Mouse (Mus musculus) Patski (cell line): Measurements from ENCODE around the gene Gcnt3. TPM values are rescaled to one million over a fixed set of nuclear protein-coding genes. Genes with fewer than 3 reads are reported as not detected.

Experiments
- ATAC-seq: fragments of 100-300 bp; one replicate; pipeline ENCODE4 v1.8.0; 2021
- CTCF ChIA-PET: fragments of 350-600 bp; sonication (Branson Sonifier 250); formaldehyde crosslinking; loops from one replicate; lab custom pipeline; 2022; ENCODE audit warnings: inconsistent platforms; lab: Charles Lee
- POLR2A ChIA-PET: fragments of 350-600 bp; sonication (Branson Sonifier 250); formaldehyde crosslinking; loops from one replicate; lab custom pipeline; 2022; ENCODE audit warnings: antibody characterized with exemption, inconsistent platforms; lab: Charles Lee
- DNase-seq: peaks from one replicate; pipeline ENCODE4 v3.0.0-alpha.2; 2011; ENCODE audit warnings: low read depth, low spot score
- H3K27me3 ChIP-seq: fragments of 371-371 bp; one replicate; pipeline ENCODE4 v1.5.1; 2021
- CTCF ChIP-seq: fragments of 100-300 bp; IDR thresholded peaks from one replicate; pipeline ENCODE4 v1.5.1; 2021
- in situ Hi-C: fragments of 300-500 bp; cut with MboI; formaldehyde crosslinking; loops from 3 replicates; pipeline ENCODE4 v1.11.1; 2018; ENCODE audit warnings: low pct_unique_long_range_greater_than_20kb, mixed read lengths
- polyA plus RNA-seq: library from polyadenylated mRNA; unstranded; gene quantifications from one replicate; pipeline ENCODE4 v1.2.3, GENCODE M21; 2021

Gcnt3 gene
- polyA plus RNA-seq, 1 experiment from 2014 or later: 0.17 TPM

DNA sequence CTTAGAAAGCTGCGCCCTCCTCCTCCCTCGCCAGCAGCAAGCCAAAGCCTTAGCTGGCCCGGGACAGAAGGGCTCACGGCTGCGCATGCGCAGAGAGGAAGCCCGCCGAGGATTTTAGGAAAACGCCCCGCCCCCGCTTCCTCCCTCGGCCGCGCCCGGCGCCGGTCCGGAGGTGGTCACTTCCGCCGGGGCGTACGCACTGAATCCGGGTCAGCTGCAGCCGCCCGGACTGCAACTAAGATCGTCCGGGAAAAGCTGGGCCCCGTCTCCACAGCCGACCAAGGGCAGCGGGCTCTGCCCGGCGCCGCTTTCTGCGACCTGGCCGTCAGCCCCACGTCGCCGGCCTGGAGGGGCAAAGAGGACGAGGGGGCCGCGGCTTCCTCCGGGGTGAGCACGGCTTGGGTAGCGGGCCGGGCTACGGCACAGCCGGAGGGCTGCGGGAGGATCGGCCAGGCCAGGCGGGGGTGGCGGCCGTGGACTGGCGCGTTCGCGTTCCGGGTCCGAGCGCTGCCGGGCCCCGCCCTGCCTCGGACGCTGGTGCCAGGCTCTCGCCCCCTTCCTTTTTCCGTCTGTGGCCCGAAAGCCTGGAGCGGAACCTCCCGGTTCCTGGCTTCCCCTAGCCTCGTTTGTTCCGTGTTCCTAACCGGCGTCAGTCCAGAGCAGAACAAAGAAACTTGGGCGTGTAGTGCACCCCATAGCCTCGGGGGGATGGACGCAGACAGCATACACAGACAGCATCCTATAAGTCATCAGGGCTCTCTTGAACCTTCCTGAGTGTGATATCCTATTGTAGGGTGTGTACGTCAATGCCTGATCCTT lies 48.4 kb downstream of the Gcnt3 start, which contains the start of gene Bnip2:
Bnip2 (plus strand) TSS at position 164 of the 819 bp plus-strand sequence.
- in situ Hi-C loops: loop anchor here (5.0 to 10.0 kb wide), 3 partner anchors 367 to 565 kb away; no protein-coding TSS in a partner anchor
- DNase-seq (peak; percentile 63), ATAC-seq (peak; percentile 87)
- H3K27me3 ChIP-seq: no peaks in the 10 kb centered on the region
- POLR2A ChIA-PET: interaction anchor here (0.6 to 1.4 kb wide), 2 partner anchors 341 to 366 kb away, joined by 3 read pairs; no protein-coding TSS in a partner anchor
- CTCF ChIA-PET: interaction anchor here (0.7 kb wide), 1 partner anchor 366 kb away, joined by 3 read pairs; no protein-coding TSS in a partner anchor
- no peak for TF ChIP-seq CTCF

DNA sequence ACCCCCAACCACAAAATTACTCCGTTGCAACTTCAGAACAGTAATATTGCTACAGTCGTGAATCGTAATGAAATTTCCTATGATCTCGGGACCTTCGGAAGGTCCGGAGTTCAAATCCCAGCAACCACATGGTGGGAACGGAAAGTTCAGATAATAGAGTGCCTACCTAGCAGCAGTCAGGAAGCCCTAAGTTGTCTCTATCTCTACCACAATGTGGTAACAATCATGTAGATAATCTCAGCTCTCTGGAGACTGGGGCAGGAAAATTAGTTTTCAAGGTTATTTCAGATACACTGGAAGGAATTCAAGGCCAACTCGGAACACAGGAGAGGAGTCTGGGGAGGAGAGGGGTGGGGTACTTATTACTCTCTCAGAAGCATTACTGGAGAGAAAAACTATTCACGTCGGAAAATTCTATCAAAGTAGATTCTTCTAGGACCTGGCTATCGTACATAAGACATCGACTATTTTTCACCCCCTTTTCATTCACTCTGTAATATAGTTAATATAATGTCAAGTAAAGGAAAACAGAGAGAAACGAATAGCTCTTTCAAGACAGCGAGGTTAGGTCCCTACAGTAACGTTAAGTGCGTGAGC lies 49.1 kb downstream of the Gcnt3 start:
- no peak for TF ChIP-seq CTCF
- ATAC-seq: no peak
- ChIA-PET CTCF (interaction anchor here (0.7 to 1.6 kb wide), 4 partner anchors 31 to 472 kb away, joined by 3 to 8 read pairs (median 3); no protein-coding TSS in a partner anchor), POLR2A (interaction anchor here (0.5 to 1.4 kb wide), 4 partner anchors 24 to 482 kb away, joined by 3 to 4 read pairs (median 4); no protein-coding TSS in a partner anchor)
- no peak for DNase-seq
- no peaks in the 10 kb centered on the region for H3K27me3 ChIP-seq
- in situ Hi-C loops: loop anchor here (5.0 kb wide), 2 partner anchors 367 to 482 kb away; no protein-coding TSS in a partner anchor

DNA sequence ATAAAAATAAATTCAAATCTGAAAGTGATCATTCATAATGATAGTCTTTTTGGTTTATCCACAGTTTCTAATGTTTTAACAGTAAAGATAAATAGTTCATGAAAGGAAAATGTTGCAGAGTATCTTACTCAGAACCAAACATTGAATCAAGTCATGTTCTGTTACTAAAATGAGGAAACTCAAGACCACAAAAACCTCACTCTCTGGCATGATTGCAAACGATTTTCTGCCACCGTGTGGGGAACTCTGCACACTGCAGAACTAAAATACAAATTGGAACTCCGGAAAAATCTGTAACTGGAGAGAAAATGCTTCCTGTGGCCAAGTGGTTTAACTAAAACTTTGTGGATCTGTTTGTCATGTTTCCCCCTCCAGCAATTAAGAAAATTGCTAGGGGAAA lies 50.3 kb downstream of the Gcnt3 start:
- TF ChIP-seq CTCF: peak; percentile 78
- DNase-seq: no peak
- POLR2A ChIA-PET: interaction anchor here (0.7 kb wide), 1 partner anchor 9 kb away, joined by 3 read pairs; no protein-coding TSS in a partner anchor
- in situ Hi-C loops: loop anchor here (5.0 kb wide), 2 partner anchors 365 to 480 kb away; no protein-coding TSS in a partner anchor
- no peak for ATAC-seq
- H3K27me3 ChIP-seq: no peaks in the 10 kb centered on the region
- CTCF ChIA-PET: interaction anchor here (1.3 to 1.6 kb wide), 2 partner anchors 30 to 365 kb away, joined by 3 to 8 read pairs; no protein-coding TSS in a partner anchor

DNA sequence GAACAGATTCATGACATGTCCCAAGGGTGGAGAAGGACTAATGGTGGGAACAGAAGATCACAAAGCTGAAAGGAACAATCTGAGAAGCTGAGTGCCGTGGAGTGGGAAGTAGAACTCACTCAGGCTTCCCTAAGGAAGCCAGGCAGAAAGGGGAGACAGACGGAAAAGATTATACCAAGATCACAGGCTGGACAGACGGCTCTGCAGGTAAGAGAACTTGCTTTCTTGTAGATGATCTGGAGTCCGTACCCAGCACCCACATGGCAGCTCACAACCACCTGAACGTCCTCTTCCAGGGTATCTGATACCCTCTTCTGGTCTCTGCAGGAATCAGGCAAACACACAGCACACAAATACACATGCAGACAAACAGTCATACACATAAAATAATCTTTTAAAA lies 51.3 kb downstream of the Gcnt3 start:
- DNase-seq (no peak), ATAC-seq (no peak)
- ChIA-PET POLR2A (no interaction called here), CTCF (interaction anchor here (0.8 to 1.1 kb wide), 2 partner anchors 479 to 480 kb away, joined by 3 read pairs; no protein-coding TSS in a partner anchor)
- H3K27me3 ChIP-seq: peaks cover 4% of the 10 kb centered on the region
- in situ Hi-C loops: loop anchor here (5.0 kb wide), 2 partner anchors 364 to 479 kb away; no protein-coding TSS in a partner anchor
- TF ChIP-seq CTCF: no peak

DNA sequence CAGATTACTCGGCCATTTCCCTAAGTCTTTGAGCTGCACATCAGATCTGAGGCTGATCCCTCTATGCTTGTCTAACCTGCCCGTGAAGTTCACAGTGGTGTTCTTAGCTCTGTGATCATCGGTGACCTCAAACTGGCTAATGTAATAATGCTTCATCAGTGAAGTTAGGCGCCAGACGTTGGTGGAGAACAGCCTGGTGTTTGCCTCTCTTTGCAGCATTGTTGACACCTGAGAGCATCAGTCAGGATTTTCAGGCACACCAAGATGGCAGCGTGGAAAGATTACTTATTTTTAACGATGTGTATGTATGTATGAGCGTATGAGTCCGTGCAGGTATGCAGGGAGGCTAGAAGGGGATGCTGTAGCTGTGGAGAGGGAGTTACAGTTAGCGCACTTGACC lies 51.8 kb downstream of the Gcnt3 start:
- H3K27me3 ChIP-seq: peaks cover 5% of the 10 kb centered on the region
- ChIA-PET POLR2A (interaction anchor here (0.9 kb wide), 1 partner anchor 478 kb away, joined by 3 read pairs; no protein-coding TSS in a partner anchor), CTCF (interaction anchor here (0.8 to 1.1 kb wide), 3 partner anchors 14 to 479 kb away, joined by 3 read pairs; no protein-coding TSS in a partner anchor)
- DNase-seq (no peak), ATAC-seq (no peak)
- in situ Hi-C loops: loop anchor here (5.0 kb wide), 2 partner anchors 364 to 479 kb away; no protein-coding TSS in a partner anchor
- no peak for TF ChIP-seq CTCF

DNA sequence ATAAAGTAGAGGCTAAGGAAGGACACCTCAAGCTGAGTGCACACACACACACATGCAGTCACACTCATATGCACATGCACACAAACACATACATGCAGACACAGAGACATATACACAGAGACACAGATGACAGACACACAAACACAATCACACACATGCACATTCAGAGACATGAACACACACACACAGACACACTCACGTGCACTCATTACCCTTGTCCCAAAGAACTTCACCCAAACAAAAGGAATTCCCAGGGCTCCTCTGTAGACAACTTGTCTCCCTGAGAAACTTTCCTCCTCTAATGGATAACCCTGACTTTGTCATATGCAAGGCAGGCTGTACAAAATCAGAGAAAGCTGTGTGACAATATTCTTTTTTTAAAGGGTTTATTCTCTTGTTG lies 52.4 kb downstream of the Gcnt3 start:
- in situ Hi-C loops: loop anchor here (5.0 kb wide), 2 partner anchors 363 to 478 kb away; no protein-coding TSS in a partner anchor
- no peak for ATAC-seq
- no peak for TF ChIP-seq CTCF
- peaks cover 10% of the 10 kb centered on the region for H3K27me3 ChIP-seq
- ChIA-PET POLR2A (interaction anchor here (0.9 kb wide), 1 partner anchor 478 kb away, joined by 3 read pairs; no protein-coding TSS in a partner anchor), CTCF (interaction anchor here (0.9 to 1.1 kb wide), 2 partner anchors 14 to 479 kb away, joined by 3 read pairs; no protein-coding TSS in a partner anchor)
- no peak for DNase-seq

Other genes starting within 250 kb of the Gcnt3 start
- 116 TPM for gene Bnip2, start 48.6 kb downstream of the Gcnt3 start, polyA plus RNA-seq
- 85.6 TPM for gene Gtf2a2, start 25.5 kb downstream of the Gcnt3 start, polyA plus RNA-seq
- 64.4 TPM for gene Fam81a, start 104.5 kb upstream of the Gcnt3 start, polyA plus RNA-seq
- 78.5 TPM for gene Myo1e, start 169.3 kb upstream of the Gcnt3 start, polyA plus RNA-seq